Mouse (Mus musculus) kidney, embryonic 15.5 days (tissue): ENCODE measurements around the gene Mpg. TPM values are rescaled to one million over a fixed set of nuclear protein-coding genes. Genes with fewer than 3 reads are reported as not detected.

Experiments used
- ATAC-seq: fragments of 200-750 bp; cut with Nextera tagmentation; replicated peaks from 2 replicates; pipeline ENCODE4 v1.8.0; 2017; ENCODE audit warnings: moderate TSS enrichment; ENCODE audit not compliant: low FRiP score
- H3K27ac ChIP-seq: fragments of 300-500 bp; sonication (generic); 2 replicates; pipeline ENCODE4 v1.5.1; 2015; ENCODE audit warnings: mild to moderate bottlenecking, inconsistent platforms
- H3K27me3 ChIP-seq: fragments of 300-500 bp; sonication (generic); 2 replicates; pipeline ENCODE4 v1.6.1; 2015; ENCODE audit warnings: inconsistent platforms
- H3K36me3 ChIP-seq: fragments of 300-500 bp; sonication (generic); 2 replicates; pipeline ENCODE4 v1.6.1; 2015; ENCODE audit warnings: inconsistent platforms
- H3K4me1 ChIP-seq: fragments of 300-500 bp; sonication (generic); 2 replicates; pipeline ENCODE4 v1.6.1; 2015; ENCODE audit warnings: inconsistent platforms
- H3K4me2 ChIP-seq: fragments of 300-500 bp; sonication (generic); 2 replicates; pipeline ENCODE4 v1.6.1; 2015; ENCODE audit warnings: moderate library complexity, mild to moderate bottlenecking, inconsistent platforms
- H3K4me3 ChIP-seq: fragments of 300-500 bp; sonication (generic); replicated peaks from 2 replicates; pipeline ENCODE4 v1.5.1; 2015; ENCODE audit warnings: mild to moderate bottlenecking, inconsistent platforms
- H3K9ac ChIP-seq: fragments of 300-500 bp; sonication (generic); 2 replicates; pipeline ENCODE4 v1.6.1; 2015; ENCODE audit warnings: mild to moderate bottlenecking, inconsistent platforms
- H3K9me3 ChIP-seq: fragments of 300-500 bp; sonication (generic); replicated peaks from 2 replicates; pipeline ENCODE4 v1.6.1; 2016; ENCODE audit warnings: inconsistent platforms
- WGBS: fragments of 180-500 bp; shearing (Covaris S2); methylation state at CpG from one replicate; pipeline ENCODE4 v1.1.7; 2015; ENCODE audit warnings: mixed read lengths; 5-methylcytosine and 5-hydroxymethylcytosine counted together
- polyA plus RNA-seq: library from polyadenylated mRNA; unstranded; fragments of >200 nt; fragmentation: Nextera tagmentation; extraction: Ambion mirVana; gene quantifications from 2 replicates; pipeline ENCODE4 v1.2.1, GENCODE M21; 2015

Mpg gene
- polyA plus RNA-seq, 1 experiment from 2014 or later = 36.1 TPM

GRCm38 (mm10) chr11:32224468-32225139, 1.7 kb upstream of the Mpg start:
- WGBS = 24% methylated on average over 4 of the region's 4 CpGs
- H3K9me3 ChIP-seq = no peaks in the 10 kb centered on the region
- H3K27ac ChIP-seq = peak overlapping the region; percentile 92
- H3K4me3 ChIP-seq = no peak overlapping the region
- no peak overlapping the region for H3K9ac ChIP-seq
- H3K4me2 ChIP-seq = peak overlapping the region; percentile 17
- H3K36me3 ChIP-seq = peaks cover 12% of the 10 kb centered on the region
- no peaks in the 10 kb centered on the region for H3K27me3 ChIP-seq
- peaks cover 78% of the 10 kb centered on the region for H3K4me1 ChIP-seq
- ATAC-seq = no peak

- Histone ChIP-seq H3K9me3 (no peaks in the 10 kb centered on the region), H3K27me3 (no peaks in the 10 kb centered on the region), H3K36me3 (peaks cover 21% of the 10 kb centered on the region), H3K27ac (peak overlapping the region; percentile 92), H3K4me3 (no peak overlapping the region), H3K9ac (no peak overlapping the region), H3K4me1 (peaks cover 69% of the 10 kb centered on the region), H3K4me2 (peak overlapping the region; percentile 81)
- WGBS = 49% methylated on average over 7 of the region's 7 CpGs
- no peak for ATAC-seq
These were observed 842 bp upstream of the Mpg start for GRCm38 (mm10) chr11:32225222-32226104.

GRCm38 (mm10) chr11:32227041-32227440, 736 bp downstream of the Mpg start:
- ATAC-seq = no peak
- WGBS = 50% methylated on average over 1 of the region's 1 CpGs
- H3K27ac ChIP-seq = peak overlapping the region; percentile 92; the same call in 1 of the 2 replicates

GRCm38 (mm10) chr11:32227555-32227954, 1.2 kb downstream of the Mpg start:
- peaks cover 54% of the 10 kb centered on the region for H3K4me1 ChIP-seq
- H3K36me3 ChIP-seq = peaks cover 41% of the 10 kb centered on the region
- 78% methylated on average over 9 of the region's 9 CpGs for WGBS
- no peak overlapping the region for H3K27ac ChIP-seq
- no peak overlapping the region for H3K9ac ChIP-seq
- no peaks in the 10 kb centered on the region for H3K9me3 ChIP-seq
- no peaks in the 10 kb centered on the region for H3K27me3 ChIP-seq
- no peak overlapping the region for H3K4me3 ChIP-seq
- ATAC-seq = no peak
- no peak overlapping the region; the same call in 1 of the 2 replicates for H3K4me2 ChIP-seq

More at GRCm38 (mm10) chr11:32227041-32227440, 736 bp downstream of the Mpg start:
- H3K4me3 ChIP-seq = peak overlapping the region; percentile 79
- no peaks in the 10 kb centered on the region for H3K27me3 ChIP-seq
- peaks cover 36% of the 10 kb centered on the region for H3K36me3 ChIP-seq
- H3K4me2 ChIP-seq = peak overlapping the region; percentile 81
- H3K4me1 ChIP-seq = peaks cover 59% of the 10 kb centered on the region
- no peaks in the 10 kb centered on the region for H3K9me3 ChIP-seq
- peak overlapping the region; percentile 76 for H3K9ac ChIP-seq

- Histone ChIP-seq H3K4me1 (peaks cover 46% of the 10 kb centered on the region), H3K27me3 (no peaks in the 10 kb centered on the region), H3K4me3 (no peak overlapping the region), H3K27ac (no peak overlapping the region), H3K9ac (no peak overlapping the region), H3K36me3 (peaks cover 48% of the 10 kb centered on the region), H3K9me3 (no peaks in the 10 kb centered on the region), H3K4me2 (no peak overlapping the region)
- ATAC-seq = no peak
- 89% methylated on average over 3 of the region's 3 CpGs for WGBS
These were observed 2.1 kb downstream of the Mpg start for GRCm38 (mm10) chr11:32228292-32228845.

GRCm38 (mm10) chr11:32230220-32230619, 3.9 kb downstream of the Mpg start:
- no peaks in the 10 kb centered on the region for H3K27me3 ChIP-seq
- no peak overlapping the region for H3K27ac ChIP-seq
- no peak overlapping the region for H3K4me3 ChIP-seq
- no peak overlapping the region for H3K4me2 ChIP-seq
- H3K9ac ChIP-seq = no peak overlapping the region
- WGBS = 83% methylated on average over 4 of the region's 4 CpGs
- ATAC-seq = no peak
- H3K36me3 ChIP-seq = peaks cover 66% of the 10 kb centered on the region
- no peaks in the 10 kb centered on the region for H3K9me3 ChIP-seq
- H3K4me1 ChIP-seq = peaks cover 36% of the 10 kb centered on the region

GRCm38 (mm10) chr11:32231125-32231524, 4.8 kb downstream of the Mpg start:
- H3K36me3 ChIP-seq = peaks cover 72% of the 10 kb centered on the region
- no peaks in the 10 kb centered on the region for H3K27me3 ChIP-seq
- 93% methylated on average over 2 of the region's 2 CpGs for WGBS

GRCm38 (mm10) chr11:32232848-32233247, 6.5 kb downstream of the Mpg start:
- peaks cover 84% of the 10 kb centered on the region for H3K36me3 ChIP-seq
- WGBS = 81% methylated on average over 10 of the region's 10 CpGs
- 0 out of 2 replicates have a peak overlapping the region, but pooled peaks have one; percentile 18 for H3K27ac ChIP-seq
- no peaks in the 10 kb centered on the region for H3K27me3 ChIP-seq
- H3K4me1 ChIP-seq = peaks cover 22% of the 10 kb centered on the region
- no peak overlapping the region for H3K4me3 ChIP-seq
- H3K9ac ChIP-seq = no peak overlapping the region
- ATAC-seq = peak; percentile 24; the same call in 1 of the 2 replicates
- H3K9me3 ChIP-seq = no peaks in the 10 kb centered on the region
- no peak overlapping the region for H3K4me2 ChIP-seq

More at GRCm38 (mm10) chr11:32231125-32231524, 4.8 kb downstream of the Mpg start:
- Histone ChIP-seq H3K27ac (no peak overlapping the region), H3K9me3 (no peaks in the 10 kb centered on the region), H3K4me1 (peaks cover 35% of the 10 kb centered on the region), H3K9ac (no peak overlapping the region), H3K4me3 (no peak overlapping the region), H3K4me2 (no peak overlapping the region)
- ATAC-seq = no peak

- Histone ChIP-seq H3K4me2 (no peak overlapping the region), H3K4me3 (no peak overlapping the region), H3K27me3 (no peaks in the 10 kb centered on the region), H3K36me3 (peaks cover 82% of the 10 kb centered on the region), H3K4me1 (peaks cover 24% of the 10 kb centered on the region), H3K9ac (no peak overlapping the region), H3K9me3 (no peaks in the 10 kb centered on the region), H3K27ac (no peak overlapping the region)
- 90% methylated on average over 3 of the region's 3 CpGs for WGBS
- no peak for ATAC-seq
These were observed 7.6 kb downstream of the Mpg start for GRCm38 (mm10) chr11:32233895-32234294.

GRCm38 (mm10) chr11:32234816-32235485, 8.6 kb downstream of the Mpg start:
- Histone ChIP-seq H3K9ac (no peak overlapping the region), H3K4me3 (no peak overlapping the region), H3K4me1 (peaks cover 24% of the 10 kb centered on the region), H3K27ac (0 out of 2 replicates have a peak overlapping the region, but pooled peaks have one; percentile 13), H3K27me3 (no peaks in the 10 kb centered on the region), H3K9me3 (no peaks in the 10 kb centered on the region), H3K36me3 (peaks cover 84% of the 10 kb centered on the region), H3K4me2 (no peak overlapping the region)
- no peak for ATAC-seq
- WGBS = 95% methylated on average over 6 of the region's 6 CpGs

- ATAC-seq = no peak
- H3K27ac ChIP-seq = 0 out of 2 replicates have a peak overlapping the region, but pooled peaks have one; percentile 10
These were observed 9.3 kb downstream of the Mpg start for GRCm38 (mm10) chr11:32235646-32236045.

More at GRCm38 (mm10) chr11:32235646-32236045, 9.3 kb downstream of the Mpg start:
- no peaks in the 10 kb centered on the region for H3K27me3 ChIP-seq
- no peak overlapping the region for H3K9ac ChIP-seq
- H3K4me3 ChIP-seq = no peak overlapping the region
- H3K36me3 ChIP-seq = peaks cover 84% of the 10 kb centered on the region
- H3K4me1 ChIP-seq = peaks cover 24% of the 10 kb centered on the region
- no peak overlapping the region for H3K4me2 ChIP-seq
- no peaks in the 10 kb centered on the region for H3K9me3 ChIP-seq
- whole genome bisulfite sequencing = 44% methylated on average over 3 of the region's 3 CpGs
